Mouse (Mus musculus): Measurements from ENCODE around the gene Map1lc3b. TPM values are rescaled to one million over a fixed set of nuclear protein-coding genes. Genes with fewer than 3 reads are reported as not detected.

The Map1lc3b gene
- polyA plus RNA-seq, 1 experiment from 2014 or later: 211 TPM

DNA sequence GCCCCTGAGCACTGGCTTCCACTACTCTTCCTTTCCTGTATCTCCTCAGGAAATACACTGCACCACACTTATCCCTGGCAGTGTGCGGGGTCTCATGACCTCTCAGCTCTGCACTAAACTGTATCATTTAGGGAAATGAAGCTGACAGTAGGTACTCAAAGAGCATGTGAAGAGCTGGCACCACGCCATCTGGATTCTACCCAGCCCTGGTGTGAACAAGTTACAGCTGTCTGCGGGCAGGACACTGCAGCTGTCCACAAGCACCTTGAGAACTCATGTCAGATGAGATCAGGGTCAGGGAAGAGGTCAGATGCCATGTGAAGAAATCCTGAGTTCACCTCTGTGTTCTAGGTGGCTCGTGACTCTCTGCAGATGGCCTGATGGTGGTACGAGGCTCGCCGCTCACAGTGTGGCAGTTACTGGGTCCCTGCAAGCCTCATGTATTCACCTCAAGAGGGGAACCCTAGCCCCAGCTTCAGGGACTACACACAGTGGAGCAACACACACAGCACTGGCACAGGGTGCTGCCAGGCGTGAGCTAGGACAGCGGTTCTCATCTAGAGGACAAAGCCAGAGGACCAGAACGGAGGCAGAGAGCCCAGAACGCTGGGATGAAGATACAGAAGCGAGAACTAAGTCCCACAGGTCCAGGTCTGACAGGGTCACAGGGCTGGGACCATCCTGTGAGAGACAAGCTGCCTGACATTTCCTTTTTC is 30.8 kb downstream of the Map1lc3b start:
- H3K9me3 ChIP-seq (ENCODE audit: low read length): no peaks in the 10 kb centered on the region
- ATAC-seq (ENCODE audit: low FRiP score, low TSS enrichment): 0 out of 2 replicates have a peak, but pooled peaks have one; percentile 2
- no peak overlapping the region for H3K9ac ChIP-seq (replicated peaks; ENCODE audit: low read length)
- H3K36me3 ChIP-seq (ENCODE audit: insufficient read depth, low read length): peaks cover 18% of the 10 kb centered on the region; the same call in 1 of the 2 replicates
- H3K4me1 ChIP-seq (ENCODE audit: insufficient read depth, low read length): peaks cover 35% of the 10 kb centered on the region
- H3K27me3 ChIP-seq (ENCODE audit: insufficient read depth, low read length): no peaks in the 10 kb centered on the region
- H3K27ac ChIP-seq (ENCODE audit: low read length): peak overlapping the region; percentile 75; the same call in 1 of the 2 replicates
- H3K4me3 ChIP-seq (ENCODE audit: low read length): no peak overlapping the region
- 73% methylated on average over 12 of the region's 12 CpGs for WGBS
- H3K4me2 ChIP-seq (replicated peaks; ENCODE audit: low read depth, low read length): no peak overlapping the region

DNA sequence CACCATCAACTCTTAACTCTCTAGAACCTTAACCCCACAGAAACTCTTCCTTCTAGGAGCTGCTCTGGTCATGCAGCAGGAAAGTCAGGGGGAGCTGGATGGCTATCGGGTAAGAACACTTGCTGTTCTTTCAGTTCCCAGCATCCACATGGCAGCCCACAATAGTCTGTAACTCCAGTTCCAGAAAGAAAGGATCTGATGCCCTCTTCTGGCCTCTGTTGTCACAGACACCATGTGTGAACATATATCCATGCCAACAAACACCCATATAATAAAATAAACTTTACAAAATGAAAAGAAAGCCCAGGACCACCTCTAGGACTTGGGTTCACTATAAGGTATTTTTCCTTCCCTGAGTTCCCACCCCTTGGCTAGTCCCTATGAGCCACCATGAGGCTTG is 31.7 kb downstream of the Map1lc3b start:
- 60% methylated on average over 1 of the region's 1 CpGs for WGBS
- no peak overlapping the region for H3K27ac ChIP-seq (ENCODE audit: low read length)

DNA sequence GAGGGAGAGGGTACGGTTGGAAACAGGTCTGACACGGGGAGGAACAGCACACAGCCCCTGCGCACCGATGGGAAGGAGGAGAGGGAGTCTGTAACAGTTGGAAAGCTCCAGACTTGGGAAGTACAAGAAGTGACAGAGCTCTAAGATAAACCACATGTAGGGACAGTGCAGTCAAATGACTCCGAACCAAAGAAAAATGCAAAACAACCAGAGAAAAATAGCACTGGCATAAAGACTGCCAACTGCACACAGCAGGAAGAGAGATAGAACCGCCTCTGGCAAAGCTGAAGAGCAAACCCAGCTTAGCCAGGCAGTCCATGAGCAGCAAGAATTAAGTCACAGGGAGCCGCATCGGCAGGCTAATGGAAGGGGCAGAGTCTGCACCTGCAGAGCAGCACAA is 32.9 kb downstream of the Map1lc3b start:
- peaks cover 13% of the 10 kb centered on the region for H3K36me3 ChIP-seq (ENCODE audit: insufficient read depth, low read length)
- no peak overlapping the region for H3K27ac ChIP-seq (ENCODE audit: low read length)
- no peaks in the 10 kb centered on the region for H3K27me3 ChIP-seq (ENCODE audit: insufficient read depth, low read length)
- 90% methylated on average over 8 of the region's 8 CpGs for WGBS
- H3K9me3 ChIP-seq (ENCODE audit: low read length): no peaks in the 10 kb centered on the region
- H3K4me3 ChIP-seq (ENCODE audit: low read length): no peak overlapping the region
- peaks cover 33% of the 10 kb centered on the region for H3K4me1 ChIP-seq (ENCODE audit: insufficient read depth, low read length)
- H3K9ac ChIP-seq (replicated peaks; ENCODE audit: low read length): no peak overlapping the region
- no peak overlapping the region for H3K4me2 ChIP-seq (replicated peaks; ENCODE audit: low read depth, low read length)
- ATAC-seq (ENCODE audit: low FRiP score, low TSS enrichment): no peak

More for the DNA sequence above, 31.7 kb downstream of the Map1lc3b start:
- no peaks in the 10 kb centered on the region for H3K9me3 ChIP-seq (ENCODE audit: low read length)
- H3K36me3 ChIP-seq (ENCODE audit: insufficient read depth, low read length): peaks cover 14% of the 10 kb centered on the region; the same call in 1 of the 2 replicates
- H3K4me1 ChIP-seq (ENCODE audit: insufficient read depth, low read length): peaks cover 35% of the 10 kb centered on the region
- H3K9ac ChIP-seq (replicated peaks; ENCODE audit: low read length): no peak overlapping the region
- ATAC-seq (ENCODE audit: low FRiP score, low TSS enrichment): no peak
- no peaks in the 10 kb centered on the region for H3K27me3 ChIP-seq (ENCODE audit: insufficient read depth, low read length)
- no peak overlapping the region for H3K4me2 ChIP-seq (replicated peaks; ENCODE audit: low read depth, low read length)
- no peak overlapping the region for H3K4me3 ChIP-seq (ENCODE audit: low read length)

DNA sequence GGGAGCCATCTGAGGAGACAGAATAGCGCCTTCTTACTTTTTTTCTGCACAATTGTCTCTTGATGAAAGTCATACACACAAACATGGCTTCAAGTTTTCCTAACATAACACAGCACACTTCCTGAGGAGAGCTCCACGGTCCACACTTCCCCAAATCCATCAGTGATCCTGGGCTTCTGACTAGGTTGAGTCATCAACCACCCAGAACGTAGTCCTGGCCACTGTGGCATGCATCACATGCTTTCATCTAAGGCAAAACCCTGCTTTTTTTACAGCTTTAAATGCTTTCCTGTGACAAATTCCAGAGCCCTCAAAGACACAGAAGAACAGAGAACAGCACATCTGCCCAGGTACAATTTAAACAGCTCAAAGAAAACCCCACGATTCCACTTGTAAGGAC is 38.5 kb downstream of the Map1lc3b start:
- no peak for ATAC-seq (ENCODE audit: low FRiP score, low TSS enrichment)
- Histone ChIP-seq H3K27me3 (ENCODE audit: insufficient read depth, low read length) (no peaks in the 10 kb centered on the region), H3K36me3 (ENCODE audit: insufficient read depth, low read length) (peaks cover 14% of the 10 kb centered on the region), H3K4me2 (replicated peaks; ENCODE audit: low read depth, low read length) (no peak overlapping the region), H3K4me1 (ENCODE audit: insufficient read depth, low read length) (peaks cover 20% of the 10 kb centered on the region), H3K4me3 (ENCODE audit: low read length) (no peak overlapping the region), H3K9me3 (ENCODE audit: low read length) (no peaks in the 10 kb centered on the region), H3K27ac (ENCODE audit: low read length) (no peak overlapping the region), H3K9ac (replicated peaks; ENCODE audit: low read length) (no peak overlapping the region)
- WGBS: 92% methylated on average over 4 of the region's 4 CpGs

DNA sequence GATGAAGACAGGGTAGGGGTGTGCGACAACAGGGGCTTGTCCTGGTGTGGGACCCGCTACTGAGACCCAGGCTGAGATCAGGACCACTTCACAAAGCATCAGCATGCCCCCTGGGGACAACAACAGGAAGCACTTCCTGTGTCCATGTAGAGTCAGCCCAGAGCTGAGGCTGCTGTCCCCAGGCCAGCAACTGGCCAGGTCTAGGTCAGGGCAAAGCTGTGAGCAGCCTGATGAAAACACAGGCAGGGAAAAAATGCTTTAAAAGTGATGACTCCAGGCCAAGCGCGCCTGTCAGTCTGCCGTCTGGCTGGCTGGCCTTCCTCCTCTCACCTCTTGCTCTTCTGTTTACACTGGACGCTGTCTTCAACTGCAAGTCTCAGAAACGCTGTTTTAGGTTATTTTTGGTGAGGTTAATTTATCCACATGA is 41.5 kb downstream of the Map1lc3b start:
- Histone ChIP-seq H3K9ac (replicated peaks; ENCODE audit: low read length) (no peak overlapping the region), H3K4me2 (replicated peaks; ENCODE audit: low read depth, low read length) (no peak overlapping the region), H3K9me3 (ENCODE audit: low read length) (no peaks in the 10 kb centered on the region), H3K27me3 (ENCODE audit: insufficient read depth, low read length) (no peaks in the 10 kb centered on the region), H3K4me1 (ENCODE audit: insufficient read depth, low read length) (peaks cover 34% of the 10 kb centered on the region), H3K4me3 (ENCODE audit: low read length) (no peak overlapping the region), H3K36me3 (ENCODE audit: insufficient read depth, low read length) (peaks cover 14% of the 10 kb centered on the region), H3K27ac (ENCODE audit: low read length) (peak overlapping the region; percentile 70)
- ATAC-seq (ENCODE audit: low FRiP score, low TSS enrichment): peak; percentile 69
- 27% methylated on average over 7 of the region's 7 CpGs for WGBS

DNA sequence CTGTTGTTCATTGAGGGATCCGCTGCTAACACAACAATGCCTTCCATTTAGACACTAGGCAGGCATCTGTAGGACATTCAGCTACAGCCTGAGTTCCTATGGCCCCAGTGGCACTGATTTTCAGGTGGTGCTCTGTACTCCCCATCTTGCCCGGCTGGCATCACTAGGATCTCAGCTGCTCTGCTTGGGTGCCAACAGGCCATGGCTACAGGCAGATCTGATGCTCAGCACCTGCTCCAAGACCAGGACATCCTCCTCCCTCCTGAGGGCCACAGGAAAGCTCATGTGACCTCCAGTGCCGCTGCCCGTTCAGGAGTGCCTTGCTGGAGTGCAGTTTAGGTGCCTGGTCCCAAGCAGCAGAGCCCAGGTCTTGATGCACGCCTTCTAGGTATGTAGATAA is 42.2 kb downstream of the Map1lc3b start:
- no peak overlapping the region for H3K4me2 ChIP-seq (replicated peaks; ENCODE audit: low read depth, low read length)
- peaks cover 13% of the 10 kb centered on the region for H3K36me3 ChIP-seq (ENCODE audit: insufficient read depth, low read length)
- H3K4me3 ChIP-seq (ENCODE audit: low read length): no peak overlapping the region
- H3K9ac ChIP-seq (replicated peaks; ENCODE audit: low read length): no peak overlapping the region
- peak overlapping the region; percentile 70; the same call in 1 of the 2 replicates for H3K27ac ChIP-seq (ENCODE audit: low read length)
- 77% methylated on average over 5 of the region's 5 CpGs for WGBS
- no peak for ATAC-seq (ENCODE audit: low FRiP score, low TSS enrichment)
- peaks cover 35% of the 10 kb centered on the region for H3K4me1 ChIP-seq (ENCODE audit: insufficient read depth, low read length)
- no peaks in the 10 kb centered on the region for H3K9me3 ChIP-seq (ENCODE audit: low read length)
- H3K27me3 ChIP-seq (ENCODE audit: insufficient read depth, low read length): no peaks in the 10 kb centered on the region

DNA sequence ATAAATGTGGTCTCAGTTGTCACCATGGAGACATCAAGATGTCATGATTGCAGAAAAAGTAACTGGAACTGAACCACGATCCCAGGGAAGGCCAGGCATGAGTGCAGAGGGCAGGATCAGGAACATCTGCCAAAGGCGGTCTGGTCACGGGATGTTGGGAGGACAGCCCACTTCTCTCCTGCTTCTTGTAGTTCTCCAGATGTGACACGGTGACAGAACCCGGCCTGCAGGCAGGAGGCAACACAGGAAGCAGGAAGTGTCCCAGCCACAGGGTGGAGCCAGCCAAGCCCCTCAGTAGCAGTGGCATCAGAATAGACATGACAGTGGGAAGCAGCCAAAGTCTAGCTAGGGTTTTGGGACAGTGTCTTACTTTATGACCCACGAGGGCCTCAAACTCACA is 45.4 kb downstream of the Map1lc3b start:
- no peak for ATAC-seq (ENCODE audit: low FRiP score, low TSS enrichment)

DNA sequence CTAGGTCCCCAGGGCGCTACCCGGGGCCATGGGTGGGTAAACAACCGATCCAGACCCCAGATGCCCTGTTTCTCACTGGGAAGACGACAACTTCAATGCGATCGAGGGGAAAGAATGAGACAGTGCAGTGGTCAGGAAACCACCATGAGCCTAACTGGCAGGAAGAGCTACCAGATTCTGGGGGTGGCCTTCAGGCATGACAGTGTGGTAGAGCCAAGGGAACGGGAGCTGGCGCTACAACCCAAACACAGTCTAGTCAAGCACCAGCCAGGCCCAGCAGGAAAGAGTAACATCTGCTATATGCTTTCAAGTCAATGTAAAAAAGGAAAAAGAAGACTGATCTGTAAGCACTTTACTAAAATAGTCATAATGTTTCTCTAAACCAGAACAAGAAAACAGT is 46.0 kb downstream of the Map1lc3b start:
- WGBS: 80% methylated on average over 8 of the region's 8 CpGs
- Histone ChIP-seq H3K27me3 (ENCODE audit: insufficient read depth, low read length) (no peaks in the 10 kb centered on the region), H3K36me3 (ENCODE audit: insufficient read depth, low read length) (no peaks in the 10 kb centered on the region), H3K4me1 (ENCODE audit: insufficient read depth, low read length) (peaks cover 41% of the 10 kb centered on the region), H3K9ac (replicated peaks; ENCODE audit: low read length) (no peak overlapping the region), H3K4me2 (replicated peaks; ENCODE audit: low read depth, low read length) (no peak overlapping the region), H3K27ac (ENCODE audit: low read length) (peak overlapping the region; percentile 11; the same call in 1 of the 2 replicates), H3K9me3 (ENCODE audit: low read length) (no peaks in the 10 kb centered on the region), H3K4me3 (ENCODE audit: low read length) (no peak overlapping the region)
- ATAC-seq (ENCODE audit: low FRiP score, low TSS enrichment): no peak

More for the DNA sequence above, 45.4 kb downstream of the Map1lc3b start:
- peaks cover 41% of the 10 kb centered on the region for H3K4me1 ChIP-seq (ENCODE audit: insufficient read depth, low read length)
- H3K36me3 ChIP-seq (ENCODE audit: insufficient read depth, low read length): no peaks in the 10 kb centered on the region
- H3K27me3 ChIP-seq (ENCODE audit: insufficient read depth, low read length): no peaks in the 10 kb centered on the region
- WGBS: 38% methylated on average over 6 of the region's 6 CpGs
- H3K9me3 ChIP-seq (ENCODE audit: low read length): no peaks in the 10 kb centered on the region
- H3K4me3 ChIP-seq (ENCODE audit: low read length): no peak overlapping the region
- no peak overlapping the region for H3K4me2 ChIP-seq (replicated peaks; ENCODE audit: low read depth, low read length)
- H3K9ac ChIP-seq (replicated peaks; ENCODE audit: low read length): no peak overlapping the region
- H3K27ac ChIP-seq (ENCODE audit: low read length): 0 out of 2 replicates have a peak overlapping the region, but pooled peaks have one; percentile 11

DNA sequence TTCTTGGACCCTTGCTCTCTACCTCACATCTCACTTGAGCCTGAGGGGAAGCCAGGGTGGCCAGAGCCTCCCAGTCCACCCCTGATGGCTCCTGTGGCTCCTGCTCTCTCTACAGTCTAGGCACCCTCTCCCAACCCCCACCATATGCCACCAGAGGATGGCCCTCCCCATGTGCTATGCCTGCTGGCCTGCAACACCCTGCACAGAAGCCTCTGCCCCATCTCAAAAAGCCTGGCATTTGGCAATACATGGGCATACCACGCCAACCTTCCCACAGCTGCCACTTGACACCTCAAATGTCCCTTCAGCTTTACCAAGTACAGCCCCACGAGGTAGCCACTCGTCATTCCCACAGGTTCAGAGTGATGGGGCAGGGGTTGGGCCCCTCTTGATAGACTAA is 52.6 kb downstream of the Map1lc3b start:
- Histone ChIP-seq H3K36me3 (ENCODE audit: insufficient read depth, low read length) (no peaks in the 10 kb centered on the region), H3K27ac (ENCODE audit: low read length) (no peak overlapping the region), H3K4me2 (replicated peaks; ENCODE audit: low read depth, low read length) (no peak overlapping the region), H3K9ac (replicated peaks; ENCODE audit: low read length) (no peak overlapping the region), H3K9me3 (ENCODE audit: low read length) (no peaks in the 10 kb centered on the region), H3K4me3 (ENCODE audit: low read length) (no peak overlapping the region), H3K27me3 (ENCODE audit: insufficient read depth, low read length) (no peaks in the 10 kb centered on the region), H3K4me1 (ENCODE audit: insufficient read depth, low read length) (peaks cover 44% of the 10 kb centered on the region)
- 70% methylated on average over 3 of the region's 3 CpGs for WGBS
- no peak for ATAC-seq (ENCODE audit: low FRiP score, low TSS enrichment)

DNA sequence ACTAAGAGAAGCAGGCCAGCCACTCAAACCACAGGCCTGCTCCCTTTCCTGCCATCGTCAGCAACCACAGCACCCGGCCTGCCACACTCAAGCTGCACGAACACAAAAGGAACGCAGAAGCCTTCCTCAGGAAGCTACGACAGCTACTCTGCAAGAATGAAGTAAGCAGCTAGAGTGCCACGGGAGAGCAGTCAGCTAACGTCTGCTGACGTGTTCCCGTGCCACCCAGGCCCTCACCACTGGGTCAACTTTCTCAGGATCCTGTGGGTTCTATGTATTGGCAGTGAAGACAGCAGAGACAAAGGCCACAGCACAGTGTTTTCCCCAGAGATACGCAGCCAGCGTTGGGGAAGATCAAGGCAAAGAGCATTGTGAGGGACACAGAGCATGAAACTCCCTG is 53.2 kb downstream of the Map1lc3b start:
- ATAC-seq (ENCODE audit: low FRiP score, low TSS enrichment): no peak
- Histone ChIP-seq H3K36me3 (ENCODE audit: insufficient read depth, low read length) (no peaks in the 10 kb centered on the region), H3K27me3 (ENCODE audit: insufficient read depth, low read length) (no peaks in the 10 kb centered on the region), H3K4me2 (replicated peaks; ENCODE audit: low read depth, low read length) (no peak overlapping the region), H3K27ac (ENCODE audit: low read length) (no peak overlapping the region), H3K9me3 (ENCODE audit: low read length) (no peaks in the 10 kb centered on the region), H3K9ac (replicated peaks; ENCODE audit: low read length) (0 out of 2 replicates have a peak overlapping the region, but pooled peaks have one; percentile 23), H3K4me1 (ENCODE audit: insufficient read depth, low read length) (peaks cover 44% of the 10 kb centered on the region), H3K4me3 (ENCODE audit: low read length) (no peak overlapping the region)
- 68% methylated on average over 11 of the region's 11 CpGs for WGBS

Measured in kidney, embryonic 16.5 days (tissue).